Mouse (Mus musculus) olfactory bulb, adult 2 months (tissue): ENCODE results near the gene Nxn.

Source experiments
- CTCF ChIP-seq: fragments of 200-500 bp; IDR thresholded peaks from 2 replicates; pipeline ENCODE4 v1.5.1; 2012; ENCODE audit warnings: low read depth, mild to moderate bottlenecking, low read length, moderate library complexity; ENCODE audit not compliant: insufficient read depth
- POLR2A ChIP-seq: fragments of 200-500 bp; IDR thresholded peaks from 2 replicates; pipeline ENCODE4 v1.6.1; 2012; ENCODE audit warnings: mild to moderate bottlenecking, low read depth, low read length, moderate library complexity; ENCODE audit not compliant: insufficient read depth

DNA sequence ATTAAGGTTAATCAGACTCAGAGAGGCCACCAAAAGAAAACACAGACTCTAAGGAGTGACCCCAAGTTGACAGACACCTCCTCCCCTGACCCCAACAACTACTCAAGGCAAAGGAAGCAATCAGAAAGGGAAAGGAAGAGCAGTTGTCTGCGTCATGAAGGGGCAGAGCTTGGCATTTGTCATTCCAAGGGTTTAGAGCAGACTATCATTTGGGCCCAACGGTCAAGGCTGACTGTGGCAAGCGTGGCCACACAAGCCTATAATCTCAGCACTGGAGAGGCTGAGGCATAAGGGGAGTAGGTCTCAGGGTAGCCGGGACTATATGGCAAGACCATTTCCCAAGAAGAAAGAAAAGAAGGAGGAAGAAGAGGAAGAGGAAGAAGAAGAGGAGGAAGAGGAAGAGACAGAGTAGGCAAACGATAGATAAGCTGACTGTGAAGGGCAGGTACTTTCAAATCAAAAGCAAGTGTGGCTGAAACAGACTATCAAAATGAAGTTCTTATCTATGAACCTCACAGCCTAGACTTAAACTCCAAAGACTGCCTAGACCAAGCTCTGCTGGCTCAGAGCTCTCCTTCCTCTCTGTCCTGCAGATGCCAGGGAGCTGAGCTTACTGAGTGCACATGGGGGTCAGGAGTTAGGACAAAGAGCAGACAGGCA is 83.0 kb downstream of the Nxn start:
- TF ChIP-seq CTCF: no peak
- no peak for TF ChIP-seq POLR2A
